Mouse (Mus musculus) kidney, postnatal 10 days (tissue): ENCODE results near the gene Rec114.

Experiments
- DNase-seq: peaks from one replicate; pipeline ENCODE4 v3.0.0; 2021; ENCODE audit warnings: mixed read lengths

Gene Rec114

DNA sequence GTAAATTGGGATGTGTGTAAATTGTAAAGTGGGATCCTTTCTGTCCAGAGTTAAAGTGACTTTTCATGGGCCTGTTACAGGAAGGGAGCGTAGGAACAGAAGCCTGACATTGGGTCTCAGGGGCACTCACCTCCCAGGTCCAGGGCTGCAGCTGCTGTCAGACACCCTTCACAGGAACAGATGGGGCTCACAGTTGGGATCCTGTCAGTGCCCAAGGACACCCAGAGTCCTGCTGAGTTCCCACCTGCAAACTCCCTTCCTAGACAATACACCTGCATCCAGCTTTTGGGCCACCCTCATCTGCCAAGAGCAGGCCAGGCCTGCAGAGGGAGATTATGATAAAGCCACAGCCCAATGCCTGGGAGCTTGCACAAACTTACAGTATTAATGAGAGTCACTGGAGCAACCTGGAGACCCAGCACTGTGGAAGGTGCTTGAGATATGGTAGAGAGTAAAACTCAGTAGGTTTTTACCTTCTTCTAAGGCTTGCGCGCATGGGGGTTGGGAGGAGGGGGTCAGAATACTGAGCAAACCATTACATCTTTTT, at the start of gene Rec114:
Gene Rec114, minus strand, starts transcription at position 263 of the 547 bp plus-strand sequence.
- no peak for DNase-seq

DNA sequence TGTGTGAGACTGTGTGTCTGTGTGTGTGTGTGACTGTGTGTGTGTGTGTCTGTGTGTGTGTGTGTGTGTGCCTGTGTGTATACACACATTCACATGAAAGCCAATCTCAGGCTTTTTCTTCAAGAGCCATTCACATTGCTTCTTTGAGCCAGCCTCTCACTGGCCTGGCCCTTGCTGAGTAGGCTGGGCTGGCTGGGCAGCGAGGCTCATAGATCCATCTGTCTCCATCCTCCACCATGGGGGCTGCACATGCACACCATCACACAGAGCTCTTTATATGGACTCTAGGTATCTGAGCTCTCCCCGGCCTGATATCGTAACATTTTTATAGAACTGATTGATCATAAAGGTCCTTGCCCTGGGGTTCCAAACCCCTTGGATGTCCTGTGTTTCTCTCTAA, 45.7 kb upstream of the Rec114 start:
- DNase-seq, result no peak

DNA sequence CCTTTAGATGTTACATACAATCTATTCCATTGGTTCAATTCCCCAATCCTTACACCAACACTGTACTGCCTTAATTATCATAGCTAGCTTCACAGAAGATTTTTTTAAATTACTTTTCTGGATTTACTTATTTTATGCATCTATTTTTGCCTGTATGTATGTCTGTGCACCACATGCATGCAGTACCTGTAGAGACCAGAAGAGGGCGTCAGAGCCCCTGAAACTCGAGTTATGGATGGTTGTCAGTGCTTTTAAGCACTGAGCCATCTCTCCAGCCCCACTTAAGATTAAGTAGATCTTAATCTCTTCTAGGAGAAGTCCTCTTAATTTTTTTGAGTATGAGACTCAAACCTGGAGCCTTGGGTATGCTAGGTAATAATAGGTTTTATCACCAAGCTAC, 31.6 kb upstream of the Rec114 start:
- no peak for DNase-seq

DNA sequence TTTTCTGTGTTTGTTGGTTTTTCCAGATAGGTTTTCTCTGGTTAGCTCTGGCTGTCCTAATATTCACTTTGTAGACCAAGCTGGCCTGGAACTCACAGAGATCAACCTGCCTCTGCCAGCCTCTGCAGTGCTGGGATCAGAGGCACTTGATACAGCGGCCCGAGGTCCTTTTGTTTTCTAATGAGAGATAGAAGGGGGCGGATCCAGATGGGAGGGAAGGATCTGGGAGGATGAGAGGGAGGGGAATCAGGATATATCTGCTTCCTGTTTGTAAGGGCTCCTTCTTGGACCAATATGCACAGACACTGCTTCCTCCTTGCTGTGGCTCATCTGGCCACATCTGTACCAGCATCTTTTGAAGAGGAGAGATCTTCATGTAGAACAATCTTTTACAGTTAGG, 31.0 kb upstream of the Rec114 start:
- DNase-seq, result no peak

DNA sequence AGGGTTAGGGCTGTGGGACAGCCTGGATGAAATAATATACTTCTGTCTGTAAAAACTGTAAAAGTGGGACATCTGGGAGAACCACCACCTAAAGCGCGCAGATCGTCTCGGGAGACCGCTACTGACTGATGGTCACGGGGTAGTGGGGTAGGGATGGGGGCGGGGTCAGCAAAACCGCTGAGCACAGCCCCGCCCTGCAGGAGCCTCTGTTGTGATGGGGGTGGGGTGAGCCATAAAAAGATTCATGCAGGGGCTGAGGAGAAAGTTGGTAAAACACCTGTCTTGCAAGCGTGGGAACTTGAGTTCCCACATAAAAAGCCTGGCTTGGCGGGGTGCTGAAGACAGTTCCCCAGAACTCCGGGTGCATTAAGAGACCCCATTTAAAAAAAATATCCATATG, 26.2 kb upstream of the Rec114 start:
- peak; percentile 9 for DNase-seq

DNA sequence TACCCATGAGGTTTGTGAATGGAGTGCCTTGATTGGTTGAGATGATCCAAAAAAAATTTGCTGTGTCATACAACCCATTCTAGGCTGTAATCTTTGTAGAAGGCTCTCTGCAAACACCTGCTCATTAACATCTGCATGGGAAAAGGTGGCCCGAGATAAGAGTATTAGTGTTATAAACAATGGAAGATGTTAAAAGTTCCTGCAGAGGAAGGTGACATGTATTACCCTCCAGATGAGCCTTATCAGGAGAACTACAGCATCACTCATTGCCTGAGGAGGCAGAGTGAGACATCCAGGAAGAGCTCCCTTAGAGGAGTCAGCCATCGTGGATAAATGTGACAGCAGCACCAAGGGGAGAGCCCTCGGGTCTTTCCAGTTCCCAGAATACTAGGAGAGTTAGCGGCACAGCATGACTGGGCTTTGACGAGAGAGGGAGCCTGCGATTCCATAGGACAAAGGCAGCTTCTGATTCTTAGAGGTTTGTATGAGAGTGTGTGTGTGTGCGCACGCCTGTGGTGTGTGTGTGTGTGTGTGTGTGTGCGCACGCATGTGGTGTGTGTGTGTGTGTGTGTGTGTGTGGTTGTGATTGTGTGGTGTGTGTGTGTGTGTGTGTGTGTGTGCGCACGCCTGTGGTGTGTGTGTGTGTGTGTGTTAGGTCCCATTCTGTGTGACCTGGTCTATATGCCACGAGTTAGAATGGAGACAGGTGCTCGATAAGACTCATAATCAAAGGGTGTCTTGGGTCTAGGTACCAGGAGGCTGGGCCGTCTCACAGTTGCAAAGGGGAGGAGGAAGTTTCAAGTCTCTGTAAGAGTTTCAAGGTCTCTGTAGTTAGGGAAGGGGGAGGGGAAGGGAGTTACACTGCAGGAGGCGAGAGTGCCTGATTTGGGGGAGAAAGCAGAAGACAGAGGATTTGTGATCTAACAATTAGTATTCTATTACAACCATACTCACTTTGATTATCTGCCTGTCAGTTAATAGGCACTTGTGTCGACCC, 23.5 kb upstream of the Rec114 start:
- no peak for DNase-seq

DNA sequence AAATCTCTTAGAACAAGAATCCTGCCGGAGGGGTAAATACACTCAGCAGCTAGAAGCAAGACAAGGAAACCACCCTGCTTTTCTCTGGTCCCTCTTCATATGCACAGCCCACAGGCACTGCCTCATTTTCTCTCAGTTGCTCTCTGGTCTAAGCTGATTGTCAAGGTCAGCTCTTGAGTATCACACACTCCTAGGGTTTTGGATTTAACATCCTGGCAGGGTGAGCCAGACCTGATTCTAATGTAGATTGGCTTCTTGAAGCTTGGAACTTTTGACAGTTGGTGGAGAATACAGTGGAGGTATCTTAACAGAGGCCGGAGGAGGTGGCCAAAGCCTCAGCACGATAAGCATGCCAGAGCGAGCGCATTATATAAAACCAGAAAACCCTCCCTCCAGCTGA, 20.6 kb upstream of the Rec114 start:
- DNase-seq, result no peak

DNA sequence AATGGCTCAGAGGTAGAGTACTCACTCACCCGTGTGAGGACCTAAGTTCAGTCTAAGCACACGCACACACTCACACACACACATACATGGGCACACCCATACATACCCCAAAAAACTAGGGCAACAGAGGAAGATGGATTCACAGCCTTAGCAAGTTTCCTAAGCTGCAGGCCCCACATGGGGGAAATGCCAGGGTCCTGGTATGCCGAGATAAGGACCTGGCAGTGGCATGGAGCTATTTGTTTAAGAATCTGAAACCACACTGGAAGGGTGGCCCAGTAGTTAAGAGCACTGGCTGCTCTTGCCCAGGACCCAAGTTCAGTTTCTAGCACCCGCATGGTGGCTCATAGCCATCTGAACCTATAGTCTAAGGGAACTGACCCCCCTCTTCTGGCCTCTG, 19.4 kb upstream of the Rec114 start:
- DNase-seq, result no peak

DNA sequence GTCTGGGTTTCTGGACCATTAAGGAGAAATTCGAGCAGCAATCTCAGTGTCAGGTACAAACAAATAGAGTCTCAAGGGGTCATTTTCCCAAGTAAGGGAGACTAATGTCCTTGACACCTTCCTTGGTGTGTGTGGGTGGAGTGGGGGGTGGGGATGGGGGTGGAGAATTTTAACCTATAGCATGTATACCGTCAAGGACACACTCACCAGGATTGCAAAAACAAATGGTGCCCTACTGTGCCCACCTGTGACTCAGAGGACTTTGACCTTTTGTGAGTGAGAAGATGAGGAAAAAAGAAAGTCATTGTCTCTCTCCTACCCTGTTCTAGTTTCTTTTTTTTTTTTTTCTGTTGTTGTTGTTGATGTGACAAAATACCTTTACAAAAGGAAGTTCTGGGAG, 18.3 kb upstream of the Rec114 start:
- DNase-seq, result no peak

DNA sequence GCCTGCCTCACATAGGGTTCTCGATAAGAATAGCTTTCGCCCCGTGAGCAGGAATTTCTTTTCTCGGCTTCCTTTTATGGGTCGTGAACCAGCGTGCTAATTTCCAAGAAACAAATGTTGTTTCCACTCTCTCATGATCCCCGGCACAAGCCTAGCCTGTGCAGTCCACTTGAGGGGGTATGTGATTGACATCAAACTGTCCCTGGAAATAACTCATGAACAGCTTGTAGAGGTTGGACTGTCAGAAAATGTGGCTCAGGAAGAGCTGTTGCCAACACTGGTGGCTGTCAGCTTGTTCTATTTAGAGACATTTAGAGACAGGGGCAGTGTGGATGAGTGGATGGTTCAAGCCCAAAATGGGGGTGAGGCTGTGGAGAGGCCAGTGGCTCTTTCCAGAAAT, 15.0 kb upstream of the Rec114 start:
- no peak for DNase-seq

DNA sequence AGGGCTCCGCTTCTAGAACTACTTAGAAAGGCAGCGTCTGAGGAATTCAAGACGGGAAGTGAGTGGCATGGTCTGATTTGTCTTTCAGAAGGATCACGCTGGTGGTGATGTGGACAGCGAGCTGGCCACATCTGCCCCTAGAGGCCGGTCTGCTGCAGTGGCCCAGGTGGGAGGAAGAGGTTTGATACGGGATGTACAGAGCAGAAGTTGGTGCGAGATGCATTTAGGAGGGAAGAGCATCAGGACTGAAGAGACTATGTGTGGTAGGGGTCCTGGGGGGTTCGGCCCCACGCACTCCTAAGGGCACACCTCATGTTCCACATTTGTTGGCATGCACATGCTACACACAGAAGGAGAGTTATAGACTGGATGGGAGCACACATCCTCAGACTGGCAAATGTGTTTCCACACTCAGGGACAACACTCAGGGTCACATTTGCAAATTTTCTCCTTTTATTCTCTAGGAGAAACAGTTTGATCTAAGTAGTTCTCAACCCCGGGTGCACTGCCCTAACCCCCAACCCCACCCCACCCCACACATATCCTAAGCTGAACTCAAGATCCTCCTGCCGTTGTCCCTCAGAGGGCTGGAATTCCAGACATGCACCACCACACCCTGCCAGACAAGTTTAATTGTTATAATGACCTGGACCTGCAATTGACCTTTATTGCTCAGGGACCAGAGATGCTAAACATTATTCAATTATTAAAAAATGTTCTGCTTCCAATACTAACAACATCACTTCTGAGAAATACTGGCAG, 12.8 kb upstream of the Rec114 start:
- DNase-seq, result no peak

DNA sequence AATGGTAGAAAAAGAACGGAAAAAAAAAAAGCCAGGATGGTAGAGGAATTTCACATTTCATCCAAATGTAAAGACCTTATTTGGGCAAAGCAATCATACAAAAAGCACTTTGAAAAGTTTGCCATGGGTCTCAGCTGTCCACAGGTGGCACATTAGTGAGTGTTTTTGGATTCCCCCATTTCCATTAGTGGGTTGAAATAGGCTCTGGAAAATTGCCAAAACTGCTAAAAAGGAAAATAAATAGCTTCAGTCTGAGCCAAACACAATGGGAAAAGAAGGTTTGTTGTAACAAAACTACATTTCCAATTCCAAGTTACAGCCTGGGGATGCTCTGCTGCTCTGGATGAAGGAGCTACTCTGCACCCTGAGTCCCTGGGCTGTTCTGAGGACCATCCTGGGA, 9.8 kb upstream of the Rec114 start:
- no peak for DNase-seq

DNA sequence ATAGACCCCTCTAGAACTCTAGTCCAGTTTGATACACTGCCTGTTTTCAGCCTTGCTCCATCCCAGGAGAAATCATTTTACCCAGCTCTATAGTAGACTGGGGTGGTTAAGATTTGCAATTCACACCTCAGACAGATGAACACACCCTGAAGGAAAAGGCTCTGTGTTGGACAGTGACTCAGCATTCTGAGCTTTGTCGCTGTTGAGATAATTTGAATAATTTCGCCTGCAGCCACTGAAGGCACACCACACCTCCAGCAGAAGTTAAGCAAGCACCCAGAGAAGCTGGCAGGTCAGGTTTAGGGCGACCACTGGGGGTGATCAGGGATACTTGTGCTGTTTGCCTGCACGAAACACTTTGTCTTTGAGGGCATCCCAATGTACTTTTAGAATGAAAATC, 4.4 kb upstream of the Rec114 start:
- DNase-seq, result no peak

DNA sequence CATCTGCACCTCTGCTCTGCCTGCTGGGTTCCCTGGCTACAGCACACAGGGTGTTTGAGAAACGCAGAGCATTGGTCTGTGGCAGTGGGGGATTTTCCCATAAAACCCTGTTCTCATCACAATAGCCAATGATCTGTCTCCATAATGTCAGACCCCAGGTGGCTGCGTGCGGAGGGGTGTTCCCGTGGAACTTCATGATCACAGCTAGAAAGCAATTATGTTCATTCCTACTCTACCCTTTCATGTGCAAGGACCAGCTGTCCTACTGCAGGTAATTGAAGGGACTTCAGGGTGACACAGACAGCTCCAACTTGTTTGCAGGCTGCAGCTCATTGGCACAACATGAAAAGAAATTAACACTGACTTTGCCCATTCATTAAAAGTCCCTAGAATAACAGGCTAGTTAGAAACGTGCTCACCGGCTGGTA, 3.6 kb upstream of the Rec114 start:
- no peak for DNase-seq

DNA sequence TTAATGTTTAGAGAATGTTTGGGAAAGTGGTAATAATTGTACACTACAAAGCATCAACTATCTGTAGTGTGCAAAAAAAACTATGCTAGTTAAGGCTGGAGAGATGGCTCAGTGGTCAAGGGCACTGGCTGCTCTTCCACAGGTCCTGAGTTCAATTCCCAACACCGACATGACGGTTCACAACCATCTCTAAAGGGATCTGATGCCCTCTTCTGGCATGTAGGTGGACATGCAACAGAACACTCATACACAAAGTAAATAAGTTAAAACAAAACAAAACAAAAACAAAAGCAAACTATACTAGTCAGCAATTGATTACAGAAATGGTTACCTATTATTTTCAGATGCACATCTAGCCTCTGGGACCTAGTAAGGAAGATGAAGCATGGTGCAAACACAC, 1.1 kb downstream of the Rec114 start:
- DNase-seq, result no peak

DNA sequence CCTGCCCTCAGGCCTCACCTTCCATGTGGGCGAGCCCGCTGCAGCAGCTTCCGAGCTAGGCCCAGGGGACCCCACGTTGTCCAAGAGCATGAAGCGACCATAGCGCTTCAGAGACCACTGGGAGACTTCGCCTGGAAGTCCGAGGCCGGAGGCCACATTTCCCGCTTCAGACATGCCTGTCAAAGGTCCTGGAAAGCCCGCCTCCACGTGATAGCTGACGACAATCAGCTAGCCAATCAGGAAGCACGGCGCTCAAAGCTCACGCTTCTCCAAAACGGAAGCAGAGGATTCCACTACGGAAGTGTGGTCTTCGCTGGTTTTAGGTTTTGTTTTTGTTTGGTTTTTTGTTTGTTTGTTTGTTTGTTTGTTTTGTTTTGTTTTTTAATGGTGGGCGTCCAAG, 2.4 kb downstream of the Rec114 start:
- DNase-seq, result no peak

DNA sequence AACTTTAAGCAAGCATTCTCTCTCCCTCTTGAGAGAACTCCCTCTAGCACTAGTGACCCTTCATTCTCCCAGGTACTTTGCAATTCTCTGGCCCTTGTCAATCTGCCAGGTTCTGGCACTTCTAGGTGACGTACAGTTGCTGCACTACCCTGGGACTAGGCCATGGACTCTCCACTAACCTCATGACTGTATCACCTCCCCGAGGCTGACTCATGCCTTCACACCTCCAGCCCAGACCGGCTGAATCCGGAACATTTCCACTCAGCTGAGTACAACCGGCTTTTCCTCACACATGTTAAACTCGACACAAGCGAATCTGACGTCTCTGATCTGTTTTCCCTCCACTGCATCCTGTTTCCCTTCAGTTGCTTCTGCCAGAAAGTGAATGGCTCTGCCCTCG, 4.0 kb downstream of the Rec114 start:
- peak; percentile 45 for DNase-seq

DNA sequence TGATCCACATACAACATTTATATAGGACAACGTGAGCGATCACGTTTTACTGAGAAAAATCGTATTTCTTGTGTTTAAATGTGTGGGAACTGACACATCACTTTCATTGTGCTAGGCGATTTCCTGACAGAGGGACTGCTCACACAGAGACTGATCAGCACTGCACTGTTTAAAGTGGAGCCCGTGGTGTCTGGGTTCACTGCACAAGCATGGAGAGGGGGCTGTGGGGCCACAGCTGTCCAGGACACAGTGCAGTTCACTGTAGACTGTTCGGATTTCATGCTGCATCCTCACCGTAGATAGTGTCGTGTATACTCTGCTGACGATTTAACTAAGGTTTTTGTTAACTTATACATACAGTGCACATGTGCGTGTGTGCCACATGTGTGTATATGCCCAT, 20.6 kb downstream of the Rec114 start:
- no peak for DNase-seq

DNA sequence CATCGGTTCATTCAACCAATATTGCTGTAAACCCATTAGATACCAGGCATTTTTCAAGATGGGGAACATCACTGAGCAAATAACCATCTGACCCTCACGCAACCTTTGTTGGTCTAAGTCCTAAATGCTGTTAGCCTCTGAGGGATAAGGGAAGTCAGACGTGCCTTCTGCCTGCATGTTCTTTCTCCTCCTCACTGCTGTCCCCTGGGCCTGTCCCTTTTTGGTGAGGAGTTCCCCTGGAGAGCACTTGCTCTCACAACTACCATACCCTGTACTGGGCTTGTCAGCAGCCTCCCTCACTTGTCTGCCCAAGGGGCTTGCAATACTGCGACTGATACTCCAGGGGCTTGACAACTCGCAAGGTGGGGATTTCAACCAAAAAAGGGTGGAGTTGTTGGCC, 21.6 kb downstream of the Rec114 start:
- DNase-seq, result no peak

DNA sequence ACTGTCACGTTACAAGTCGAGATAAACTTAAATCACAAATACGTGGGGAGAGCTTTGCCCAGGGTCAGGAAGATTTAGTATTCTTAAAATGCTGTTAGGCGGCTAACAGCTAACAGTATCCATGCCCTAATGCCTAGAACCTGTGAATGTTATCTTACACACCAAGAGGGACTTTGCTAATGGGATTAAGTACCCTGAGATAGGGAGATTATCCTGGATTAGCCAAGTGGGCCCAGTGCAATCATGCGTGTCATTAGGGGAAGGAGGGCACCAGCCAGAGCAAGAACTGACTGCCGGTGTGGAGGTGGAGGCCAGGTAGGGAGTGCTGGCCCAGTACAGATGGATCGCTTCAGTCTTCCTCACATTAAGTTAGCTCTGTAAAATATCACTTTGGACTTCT, 22.7 kb downstream of the Rec114 start:
- no peak for DNase-seq

DNA sequence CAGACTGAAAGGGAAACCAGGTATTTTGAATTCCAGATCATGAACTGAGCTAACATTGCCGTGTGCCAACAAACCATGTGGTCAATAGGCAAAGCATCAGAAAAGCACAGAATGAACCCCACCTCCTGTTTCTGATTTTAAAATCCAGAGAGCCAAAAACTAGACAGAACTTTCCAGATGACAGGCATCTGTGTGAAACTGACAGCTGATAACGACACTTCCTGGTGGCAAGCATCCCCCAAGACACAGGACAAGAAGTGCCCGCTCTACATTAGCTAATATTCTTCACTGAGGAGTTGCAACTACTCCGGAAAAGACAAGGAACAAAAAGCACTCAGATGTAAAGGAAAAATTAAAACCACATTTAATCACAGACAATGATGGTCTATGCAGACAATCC, 23.6 kb downstream of the Rec114 start:
- no peak for DNase-seq

DNA sequence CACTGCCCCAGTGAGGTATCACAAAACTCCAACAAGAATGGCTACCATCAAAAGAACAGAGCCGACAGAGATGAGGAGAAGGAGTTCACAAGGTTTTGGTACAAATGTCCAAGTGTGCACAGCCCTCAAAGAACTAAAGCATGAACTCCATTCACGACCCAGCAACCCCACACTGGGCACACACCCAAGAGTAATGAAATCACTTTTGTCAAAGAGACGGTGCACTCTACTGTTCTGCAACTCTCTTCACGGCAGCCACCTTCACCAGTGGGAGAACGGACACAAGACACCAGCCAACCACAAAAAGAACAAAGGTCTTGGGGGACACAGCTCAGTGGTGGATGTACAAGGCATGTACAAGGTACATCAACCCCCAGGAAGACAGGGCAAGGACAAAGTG, 24.3 kb downstream of the Rec114 start:
- no peak for DNase-seq

DNA sequence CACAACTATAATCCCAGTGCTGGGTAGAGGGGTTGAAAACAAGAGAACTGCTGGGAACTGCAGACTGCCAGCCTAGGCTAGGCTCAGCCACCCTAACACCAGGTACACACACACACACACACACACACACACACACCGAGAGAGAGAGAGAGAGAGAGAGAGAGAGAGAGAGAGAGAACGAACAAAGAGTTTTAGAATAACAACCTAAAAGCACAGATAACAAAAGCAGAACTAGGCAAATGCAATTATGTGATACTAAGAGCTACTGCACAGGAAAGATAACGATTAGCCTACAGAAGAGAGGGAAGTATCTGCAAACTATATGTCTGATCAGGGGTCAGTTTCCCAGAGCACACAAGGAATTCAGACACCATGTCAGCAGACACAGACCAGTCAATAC, 24.8 kb downstream of the Rec114 start:
- no peak for DNase-seq

DNA sequence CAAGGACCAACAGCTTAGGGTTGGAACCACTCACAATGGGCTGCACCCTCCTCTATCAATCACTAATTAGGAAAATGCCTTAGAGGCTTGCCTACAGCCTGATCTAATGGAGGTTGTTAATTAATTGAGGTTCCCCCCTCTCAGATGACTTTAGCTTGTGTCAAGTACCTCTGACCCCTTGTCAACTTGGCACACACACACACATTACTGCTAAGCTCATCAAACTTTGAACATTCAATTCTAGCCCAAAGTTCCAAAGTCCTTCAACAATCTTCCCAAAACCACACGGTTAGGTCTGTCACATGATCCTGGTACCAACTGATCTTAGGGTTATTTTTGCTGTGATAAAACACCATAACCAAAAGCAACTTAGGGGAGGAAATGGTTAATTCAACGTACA, 26.9 kb downstream of the Rec114 start:
- no peak for DNase-seq
